Mouse (Mus musculus) adrenal gland, postnatal 36 days (tissue): Measurements from ENCODE around the gene Kif28. TPM values are rescaled to one million over a fixed set of nuclear protein-coding genes. Genes with fewer than 3 reads are reported as not detected.
"Not testable (repeated sequence)": the region's sequence is repeated elsewhere in the genome, so short reads cannot be mapped to it uniquely, and the experiment has no call there.

Source experiments
- DNase-seq, 2 experiments: peaks; one replicate each; pipeline ENCODE4 v3.0.0; 2021; ENCODE audit warnings: mixed read lengths in 1 of 2
- total RNA-seq, 2 experiments: library from RNA; stranded (reverse); gene quantifications; 2 replicates each; pipeline ENCODE4 v1.2.3; 2021

Kif28 gene
- total RNA-seq, 2 experiments from 2014 or later: not detected

DNA sequence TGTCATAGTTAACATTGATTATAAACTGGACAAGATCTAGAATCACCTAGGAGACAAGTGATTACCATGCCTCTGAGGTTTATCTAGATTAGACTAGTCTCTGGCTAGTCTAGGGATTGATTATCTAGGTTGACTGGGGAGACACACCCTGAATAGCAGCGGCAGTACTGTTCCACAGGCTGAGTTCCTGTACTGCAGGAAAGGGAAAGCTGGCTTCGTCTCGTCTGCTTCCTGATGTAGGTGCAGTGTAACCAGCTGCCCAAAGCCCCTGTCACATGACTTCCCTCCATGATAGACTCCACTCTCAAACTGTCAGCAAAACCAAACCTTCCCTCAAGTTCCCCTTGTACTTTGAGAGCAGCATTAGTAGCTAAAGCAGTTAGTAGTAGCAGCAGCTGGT is 40.9 kb downstream of the Kif28 start:
- no peak for DNase-seq

DNA sequence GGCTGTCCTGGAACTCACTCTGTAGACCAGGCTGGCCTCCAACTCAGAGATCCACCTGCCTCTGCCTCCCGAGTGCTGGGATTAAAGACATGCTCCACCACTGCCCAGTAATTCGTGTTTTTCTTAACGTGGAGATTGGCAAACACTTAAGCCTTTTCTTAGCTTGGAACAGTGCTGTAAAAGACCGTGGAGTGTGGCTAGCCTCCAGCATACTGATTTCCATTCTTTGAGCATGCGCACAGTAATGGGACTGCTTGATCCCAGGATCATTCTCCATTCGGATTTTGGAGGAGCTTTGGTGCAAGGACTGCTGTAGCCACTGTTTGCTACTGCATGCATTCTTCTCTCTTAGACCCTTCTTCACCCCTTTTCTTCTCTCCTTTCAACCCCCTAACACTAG is 55.6 kb downstream of the Kif28 start:
- no peak for DNase-seq

DNA sequence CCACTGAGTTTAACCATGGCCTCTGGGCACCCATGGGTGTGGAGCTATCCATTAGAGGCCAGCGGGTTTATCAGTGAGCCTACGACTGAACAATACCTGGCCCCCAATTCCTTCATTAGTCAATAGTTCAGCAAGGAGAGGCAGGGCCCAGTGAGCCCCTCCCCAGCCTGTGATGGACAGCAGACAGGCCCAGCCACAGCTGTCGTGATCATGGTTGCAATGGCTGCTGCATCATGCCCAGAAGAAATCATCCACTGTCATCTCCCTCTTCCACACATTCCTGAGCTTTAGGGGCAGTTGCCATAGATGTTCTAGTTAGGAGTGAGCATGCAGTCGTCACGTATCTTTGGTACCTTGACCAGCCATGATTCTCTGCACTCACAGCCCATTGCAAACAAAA is 56.2 kb downstream of the Kif28 start:
- no peak for DNase-seq

DNA sequence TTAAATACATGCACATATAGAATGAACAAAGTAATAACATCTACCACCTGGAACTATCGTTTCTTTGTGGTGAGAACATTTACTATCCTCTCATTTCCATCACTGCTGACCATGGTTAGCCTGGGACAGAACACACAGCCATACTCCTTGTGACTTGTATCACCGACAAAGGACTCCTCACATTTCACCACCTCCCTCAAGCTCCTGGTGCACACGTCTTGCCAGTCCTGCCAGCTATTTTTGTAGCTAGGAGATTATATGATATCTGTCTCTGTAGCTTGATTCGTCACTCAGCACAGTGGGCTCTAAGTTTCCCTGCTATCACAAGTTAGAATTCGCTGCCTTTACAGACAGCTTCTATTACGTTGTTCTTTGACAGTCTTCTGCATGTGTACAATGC is 56.7 kb downstream of the Kif28 start:
- DNase-seq: no peak

DNA sequence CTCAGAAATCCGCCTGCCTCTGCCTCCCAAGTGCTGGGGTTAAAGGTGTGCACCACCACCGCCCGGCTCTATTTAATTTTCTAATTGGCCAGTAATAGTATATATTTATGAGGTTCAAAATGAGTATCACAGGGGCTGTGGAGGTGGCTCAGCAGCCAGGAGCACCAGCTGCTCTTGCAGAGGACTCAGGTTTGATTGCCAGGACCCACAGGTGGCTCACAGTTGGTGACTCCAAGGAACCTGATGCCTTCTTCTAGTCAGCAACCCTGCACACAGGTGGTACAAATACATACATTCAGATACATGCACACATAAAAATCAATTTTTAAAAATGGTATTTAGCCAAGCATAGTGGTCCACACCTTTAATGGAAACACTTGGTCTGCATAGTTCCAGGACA is 57.1 kb downstream of the Kif28 start:
- no peak for DNase-seq

DNA sequence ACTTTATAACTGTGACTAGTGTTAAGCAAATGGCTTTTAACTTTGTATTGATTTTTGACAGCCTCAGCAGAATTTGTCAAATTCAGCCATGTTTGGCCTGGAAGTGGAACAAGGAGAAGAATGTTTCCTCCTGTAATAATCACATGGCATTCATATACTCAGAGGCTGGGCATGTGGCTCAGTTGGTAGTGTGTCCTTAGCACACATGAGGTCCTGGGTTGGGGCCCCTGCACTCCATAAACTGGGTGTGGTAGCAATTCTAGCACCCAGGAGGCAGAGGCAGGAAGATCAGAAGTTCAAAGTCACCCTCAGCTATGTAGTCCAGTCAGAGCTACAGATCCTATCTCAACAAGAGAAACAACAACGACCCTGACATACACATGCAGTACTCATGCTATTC is 57.8 kb downstream of the Kif28 start:
- DNase-seq: no peak

DNA sequence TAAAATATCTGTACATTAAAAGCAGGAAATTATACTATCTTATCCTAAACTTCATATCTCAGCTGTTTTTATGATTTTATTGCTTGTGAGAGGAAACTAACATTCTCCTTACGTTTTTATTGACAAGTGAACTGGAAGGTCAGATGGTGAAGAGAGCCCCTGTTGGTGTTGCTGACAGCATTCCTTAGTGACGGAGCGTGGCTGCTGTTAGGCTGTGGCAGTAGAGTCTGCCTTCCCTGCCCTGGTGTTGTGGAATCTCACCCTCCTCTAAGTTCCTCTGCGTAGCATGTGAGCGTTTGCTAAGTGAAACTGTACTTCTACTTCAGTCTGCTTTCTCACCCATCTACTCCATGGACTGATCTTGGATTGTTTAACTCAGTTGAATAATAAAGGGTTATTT is 58.3 kb downstream of the Kif28 start:
- DNase-seq: no peak

DNA sequence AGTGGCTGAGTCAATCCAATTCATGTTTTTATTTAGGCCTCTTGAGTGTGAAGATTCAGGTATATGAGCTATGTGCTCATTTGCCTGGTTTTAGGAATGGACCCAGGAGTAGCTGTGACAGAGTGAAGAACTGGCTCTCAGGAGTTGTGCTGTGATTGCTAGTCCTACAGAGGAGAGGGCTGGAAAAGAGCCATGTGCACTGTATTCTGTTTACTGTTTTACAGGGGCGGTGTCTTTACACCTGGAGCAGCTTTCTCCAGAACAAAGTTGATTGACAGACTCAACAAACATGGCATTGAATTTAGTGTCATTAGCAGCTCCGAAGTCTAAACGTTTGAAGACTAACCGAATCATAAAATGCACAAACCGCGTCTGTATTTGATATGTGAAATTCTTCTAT is 58.7 kb downstream of the Kif28 start:
- no peak for DNase-seq

DNA sequence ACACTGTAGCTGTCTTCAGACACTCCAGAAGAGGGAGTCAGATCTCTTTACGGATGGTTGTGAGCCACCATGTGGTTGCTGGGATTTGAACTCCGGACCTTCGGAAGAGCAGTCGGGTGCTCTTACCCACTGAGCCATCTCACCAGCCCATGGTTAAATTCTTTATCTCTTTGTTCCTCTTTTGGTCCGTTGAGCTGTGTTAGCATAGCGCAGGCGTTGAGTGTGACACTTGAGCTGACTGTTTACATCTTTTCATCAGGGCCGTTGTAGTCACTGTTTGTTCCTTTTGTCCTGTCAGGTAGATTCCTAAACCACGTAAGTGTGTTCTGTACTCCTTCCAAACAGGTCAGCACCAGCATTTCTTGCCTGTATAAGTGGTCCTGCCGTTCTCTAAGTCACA is 62.3 kb downstream of the Kif28 start:
- DNase-seq: not testable (repeated sequence)

DNA sequence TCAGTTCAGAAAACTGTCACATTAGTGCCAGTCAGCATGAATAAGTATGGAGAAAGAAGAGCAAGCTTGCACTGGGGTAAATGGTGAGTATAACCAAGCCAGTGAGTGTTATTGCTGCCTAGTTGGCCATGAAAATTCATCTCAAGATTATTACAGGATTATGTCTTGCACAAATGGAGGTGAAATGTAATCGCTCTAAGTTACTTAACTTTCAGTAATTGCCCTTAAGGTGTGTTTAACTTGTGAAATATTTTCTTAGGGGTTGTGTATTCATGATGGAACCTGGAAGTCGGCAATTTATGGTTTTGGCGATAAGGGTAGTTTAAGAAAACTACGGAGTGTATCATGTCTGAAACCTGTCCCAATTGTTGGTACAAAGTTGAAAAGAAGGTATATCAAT is 65.7 kb downstream of the Kif28 start:
- DNase-seq: no peak

DNA sequence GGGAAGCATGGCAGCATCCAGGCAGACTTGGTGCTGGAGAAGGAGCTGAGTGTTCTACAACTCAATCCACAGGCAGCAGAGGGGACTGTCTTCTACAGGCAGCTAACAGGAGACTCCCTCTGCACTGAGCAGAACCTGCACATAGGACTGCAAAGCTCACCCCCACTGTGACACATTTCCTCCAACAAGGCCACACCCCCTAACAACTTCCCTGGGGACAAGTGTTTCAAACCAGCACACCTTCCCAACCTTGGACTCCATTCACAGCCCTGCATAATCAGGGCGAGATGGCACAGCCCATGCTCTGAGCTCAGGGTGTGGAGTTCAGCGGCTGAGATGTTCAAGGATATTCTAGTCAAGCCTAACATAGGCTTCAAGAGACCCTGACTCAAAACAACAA is 68.0 kb downstream of the Kif28 start:
- no peak for DNase-seq

DNA sequence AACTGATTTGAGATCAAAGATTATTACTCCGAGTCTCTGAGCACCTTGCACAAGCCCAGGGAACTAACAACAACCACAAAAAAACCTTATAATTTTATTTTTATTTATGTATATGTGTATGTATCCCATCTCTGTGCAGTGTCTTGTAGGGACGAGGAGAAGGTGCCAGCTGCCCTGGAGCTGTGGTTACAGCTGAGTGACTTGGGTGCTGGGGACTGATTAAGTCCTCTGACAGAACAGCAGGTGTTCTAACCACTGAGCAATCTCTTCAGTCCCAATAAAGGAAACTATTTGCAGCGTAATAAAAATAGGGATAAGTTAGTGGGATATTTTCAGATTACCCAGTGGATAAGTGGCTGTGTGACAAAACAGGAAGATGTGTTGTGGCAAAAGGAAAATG is 70.7 kb downstream of the Kif28 start:
- no peak for DNase-seq

DNA sequence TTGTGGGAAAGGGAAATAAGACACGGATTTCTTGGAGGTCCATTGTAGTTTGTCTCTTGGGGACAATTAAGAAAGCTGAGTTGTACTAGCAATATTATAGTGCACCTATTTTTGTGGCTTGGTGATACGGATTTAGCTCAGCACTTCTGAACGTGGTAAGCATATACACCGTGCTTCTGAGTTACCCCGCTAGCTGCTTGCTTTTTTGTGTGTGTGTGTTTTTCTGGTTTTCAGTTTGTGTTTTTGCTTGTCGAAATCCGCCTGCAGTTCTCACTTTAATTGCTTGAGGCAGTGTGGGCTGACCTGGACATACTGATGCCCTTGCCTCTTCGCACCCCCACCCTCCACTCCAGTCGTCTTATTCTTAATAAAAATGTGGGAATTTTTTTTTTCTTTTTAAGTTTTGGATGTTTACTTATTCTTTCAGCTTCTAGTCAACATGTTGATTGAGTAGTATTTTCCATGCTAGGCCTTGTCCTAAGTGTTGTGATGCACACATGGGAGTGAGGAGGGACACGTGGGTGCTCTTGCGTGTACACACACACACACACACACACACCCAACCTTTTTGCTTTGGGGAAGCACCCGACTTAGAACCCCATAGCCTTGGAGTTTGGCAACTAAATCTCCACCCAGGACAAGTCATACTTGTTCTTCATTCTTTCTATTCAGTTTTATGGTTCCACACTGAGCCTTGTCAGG is 76.1 kb downstream of the Kif28 start:
- DNase-seq: no peak

DNA sequence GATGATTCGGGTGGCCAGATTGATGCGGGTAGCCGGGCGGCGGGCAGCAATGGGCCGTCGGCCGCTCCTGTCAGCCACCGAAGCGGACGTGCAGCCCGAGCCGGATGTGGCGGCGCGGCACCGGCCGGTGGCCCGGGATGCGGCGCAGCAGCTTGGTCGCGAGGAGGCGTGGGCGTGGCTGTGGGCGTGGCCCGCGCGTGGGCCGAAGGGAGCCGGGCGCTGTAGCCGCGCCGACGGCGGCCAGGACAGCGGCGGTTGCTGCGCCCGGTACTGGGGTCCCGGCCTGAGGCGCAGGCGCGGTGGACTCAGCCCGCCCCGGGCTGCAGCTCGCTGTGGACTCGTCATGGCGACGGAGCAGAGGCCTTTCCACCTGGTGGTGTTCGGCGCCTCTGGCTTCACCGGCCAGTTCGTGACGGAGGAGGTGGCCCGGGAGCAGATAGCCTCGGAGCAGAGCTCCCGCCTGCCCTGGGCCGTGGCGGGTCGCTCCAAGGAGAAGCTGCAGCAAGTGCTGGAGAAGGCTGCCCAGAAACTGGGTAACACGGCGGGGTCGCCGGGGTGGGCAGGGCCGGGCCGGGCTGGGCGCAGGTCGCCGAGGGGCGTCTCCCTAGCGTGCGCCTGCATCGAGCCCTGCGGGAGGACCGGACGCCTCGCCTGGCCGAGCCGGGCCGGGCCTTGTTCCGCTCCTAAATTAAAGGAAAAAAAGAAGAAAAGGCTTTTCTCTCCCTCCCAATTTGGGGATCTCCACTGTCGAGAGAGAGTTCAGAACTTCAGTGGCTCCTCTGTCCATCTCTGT is 76.9 kb downstream of the Kif28 start, which contains the start of gene Sccpdh:
Gene Sccpdh (plus strand): TSS at position 198 of the 793 bp plus-strand sequence.
- peak; percentile 96 to 97 for DNase-seq

DNA sequence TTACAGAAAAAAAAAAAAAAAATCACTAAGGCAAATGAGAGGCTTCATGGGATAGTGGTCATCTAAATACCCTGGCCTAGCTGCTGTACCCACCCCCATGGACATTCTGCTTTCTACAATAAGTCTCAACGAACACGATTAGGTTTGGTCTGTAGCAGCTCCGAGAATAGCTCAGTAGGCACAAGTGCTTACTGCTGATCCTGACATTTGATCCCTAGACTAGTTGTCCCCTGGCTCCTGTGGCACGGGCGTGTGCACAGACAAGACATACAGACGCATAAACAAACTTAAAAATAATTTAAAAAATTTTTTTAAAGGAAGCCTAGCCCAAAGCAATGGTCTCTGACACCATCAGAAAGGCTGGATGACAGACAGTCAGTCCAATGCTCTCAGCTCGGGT is 77.6 kb downstream of the Kif28 start:
- no peak for DNase-seq

DNA sequence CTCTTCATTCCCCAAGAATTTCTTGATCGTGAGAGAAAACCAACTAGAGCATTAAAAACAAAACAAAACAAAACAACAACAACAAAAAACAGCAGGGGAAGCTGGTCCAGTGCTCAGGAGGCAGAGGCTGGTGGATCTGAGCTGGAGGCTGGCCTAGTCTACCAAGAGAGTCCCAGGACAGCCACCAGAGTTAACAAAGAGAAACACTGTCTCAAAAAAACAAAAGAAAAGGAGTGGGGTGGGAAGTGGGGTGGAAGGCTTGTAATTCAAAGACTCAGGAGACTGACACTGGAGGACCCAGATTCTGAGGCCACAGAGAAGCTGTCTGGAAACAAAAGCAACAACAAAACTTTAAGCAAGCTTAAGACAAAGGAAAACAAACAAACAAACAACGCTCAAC is 78.1 kb downstream of the Kif28 start:
- DNase-seq: no peak

DNA sequence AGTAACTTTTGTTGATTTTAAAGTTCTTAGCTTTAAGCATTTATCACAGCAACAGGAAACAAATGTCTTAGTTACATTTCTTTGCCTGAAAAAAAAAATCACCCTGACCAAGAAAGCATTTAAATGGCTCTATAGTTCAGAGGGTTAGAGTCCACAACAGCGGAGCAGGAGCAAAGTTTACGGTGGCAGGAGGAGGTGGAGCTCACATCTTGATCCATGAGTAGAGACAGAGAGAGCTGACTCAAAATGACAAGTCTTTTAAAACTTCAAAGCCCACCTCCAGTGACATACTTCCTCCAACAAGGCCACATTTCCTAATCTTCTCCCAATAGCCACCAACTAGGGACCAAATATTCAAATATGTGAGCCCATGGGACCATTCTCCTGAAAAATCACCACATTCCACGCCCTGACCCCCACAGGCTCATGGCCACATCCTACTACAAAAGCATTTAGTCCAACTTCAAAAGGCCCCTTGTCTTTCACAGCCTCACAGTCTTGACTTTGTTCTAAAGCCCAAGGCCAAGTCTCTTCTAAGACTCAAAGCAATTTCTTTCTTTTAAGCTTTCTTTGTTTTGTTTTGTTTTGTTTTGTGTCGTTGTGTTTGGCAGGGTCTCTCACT is 80.7 kb downstream of the Kif28 start:
- no peak for DNase-seq

DNA sequence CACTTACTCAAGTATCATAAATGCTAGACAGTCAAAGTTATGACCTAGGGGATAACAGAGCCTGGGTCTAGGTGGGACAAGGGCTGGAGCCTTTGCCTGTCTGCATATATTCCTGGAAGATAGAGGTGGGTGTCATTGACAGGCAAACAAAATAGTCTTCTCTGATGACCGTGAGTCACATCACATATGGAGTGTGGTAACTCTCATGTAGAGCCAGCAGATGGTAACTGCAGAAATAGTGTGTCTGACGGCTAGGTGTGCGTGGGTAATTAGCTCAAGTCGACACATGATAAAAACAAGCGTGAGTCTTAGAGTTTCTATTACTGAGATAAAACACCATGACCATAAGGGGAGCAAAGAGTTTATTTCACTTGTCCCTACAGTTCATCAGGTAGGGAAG is 82.0 kb downstream of the Kif28 start:
- no peak for DNase-seq

DNA sequence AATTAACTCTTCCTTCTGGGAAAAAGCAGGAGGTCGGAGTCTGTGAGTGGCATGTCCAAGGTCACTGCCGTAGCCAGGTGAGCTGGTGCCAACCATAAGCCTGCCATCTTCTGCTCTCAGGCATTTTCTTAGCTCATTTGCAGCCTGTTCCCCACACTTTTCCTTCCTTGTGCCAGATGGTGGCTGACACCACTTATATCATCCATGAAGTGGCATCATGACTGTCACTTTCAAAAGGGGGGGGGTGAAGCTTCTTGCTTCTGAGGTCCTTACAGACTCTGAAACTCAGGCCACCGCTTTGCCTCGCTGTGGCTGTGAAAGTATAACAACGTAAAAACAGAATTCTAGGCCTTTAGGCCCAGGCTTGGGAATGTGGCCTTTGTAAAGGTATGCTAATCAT is 93.8 kb downstream of the Kif28 start:
- no peak for DNase-seq

DNA sequence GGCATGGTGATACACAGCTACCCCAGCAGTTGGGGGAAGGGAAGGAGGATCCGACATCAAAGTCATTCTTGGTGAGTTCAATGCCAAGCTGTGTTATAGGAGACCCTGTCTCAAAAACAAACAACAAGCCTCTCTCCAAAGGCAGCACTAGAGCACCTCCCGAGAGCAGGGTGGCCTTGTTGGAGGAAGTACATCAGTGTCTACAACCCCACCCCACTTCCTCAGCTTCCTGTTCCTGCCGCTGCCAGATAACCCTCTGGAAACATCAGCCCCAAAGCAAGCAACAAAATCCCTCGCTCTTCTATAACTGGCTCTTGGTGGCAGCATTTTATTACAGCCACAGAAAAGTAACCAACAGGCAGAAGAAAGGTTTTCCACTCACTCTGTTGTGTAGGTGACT is 94.8 kb downstream of the Kif28 start:
- DNase-seq: no peak

DNA sequence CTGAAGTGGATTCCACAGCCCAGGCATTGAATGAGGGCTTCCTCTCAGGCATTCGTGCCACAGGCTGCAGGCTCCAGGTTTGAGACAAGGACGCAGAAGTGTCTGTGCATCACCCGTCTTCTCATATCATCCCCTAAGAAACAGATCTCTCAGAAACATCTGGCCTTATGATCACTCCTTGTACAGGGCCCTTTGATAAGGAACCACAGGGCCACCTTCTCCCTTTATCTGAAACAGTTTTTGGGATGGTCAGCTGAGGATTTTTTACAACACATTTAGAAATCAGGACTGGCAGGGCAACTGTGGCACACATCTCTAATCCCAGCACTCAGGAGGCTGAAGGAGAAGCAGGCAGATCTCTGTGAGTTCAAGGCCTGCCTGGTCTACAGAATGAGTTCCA is 95.7 kb downstream of the Kif28 start:
- DNase-seq: no peak

DNA sequence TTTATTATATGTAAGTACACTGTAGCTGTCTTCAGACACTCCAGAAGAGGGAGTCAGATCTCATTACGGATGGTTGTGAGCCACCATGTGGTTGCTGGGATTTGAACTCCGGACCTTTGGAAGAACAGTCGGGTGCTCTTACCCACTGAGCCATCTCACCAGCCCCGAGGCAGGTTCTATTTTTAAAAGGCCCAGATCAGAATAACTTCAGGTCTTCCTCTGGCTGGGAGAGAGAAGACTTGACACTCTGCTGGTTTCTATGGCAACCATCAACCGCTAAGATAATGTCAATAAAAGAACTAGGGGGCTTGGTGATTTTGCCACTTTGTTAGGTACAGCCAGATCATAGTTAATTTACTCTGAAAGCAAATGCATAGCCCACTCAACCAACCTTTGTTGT is 96.4 kb downstream of the Kif28 start:
- DNase-seq: not testable (repeated sequence)

DNA sequence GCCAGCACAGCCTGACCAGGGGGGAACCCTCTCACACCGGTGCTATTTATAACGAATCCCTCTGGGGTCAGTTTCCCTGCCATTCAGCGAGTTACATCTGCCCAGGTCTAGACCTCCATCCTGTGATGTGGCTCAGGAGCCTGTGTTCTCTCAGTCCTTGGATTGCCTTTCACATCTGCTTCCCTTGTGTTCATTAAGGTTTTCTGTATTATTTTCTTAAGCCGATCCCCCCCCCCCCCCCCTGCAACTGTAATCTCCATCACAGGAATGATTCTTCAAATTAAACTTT is 99.1 kb downstream of the Kif28 start:
- DNase-seq: no peak
